Mouse (Mus musculus) embryonic facial prominence, embryonic 13.5 days (tissue): ENCODE results near the gene Galnt16. TPM values are rescaled to one million over a fixed set of nuclear protein-coding genes. Genes with fewer than 3 reads are reported as not detected.

Experiments used
- ATAC-seq: fragments of 200-750 bp; cut with Nextera tagmentation; 2 replicates; pipeline ENCODE4 v1.8.0; 2017; ENCODE audit warnings: low read depth; ENCODE audit not compliant: insufficient number of reproducible peaks, insufficient read depth, low FRiP score, low TSS enrichment
- H3K27ac ChIP-seq: fragments of 300-500 bp; sonication (generic); 2 replicates; pipeline ENCODE4 v1.5.1; 2015; ENCODE audit warnings: moderate library complexity, mild to moderate bottlenecking, inconsistent platforms
- H3K27me3 ChIP-seq: fragments of 300-500 bp; sonication (generic); 2 replicates; pipeline ENCODE4 v1.6.1; 2015; ENCODE audit warnings: mild to moderate bottlenecking, inconsistent platforms
- H3K36me3 ChIP-seq: fragments of 300-500 bp; sonication (generic); 2 replicates; pipeline ENCODE4 v1.6.1; 2015; ENCODE audit warnings: mild to moderate bottlenecking, inconsistent platforms
- H3K4me1 ChIP-seq: fragments of 300-500 bp; sonication (generic); 2 replicates; pipeline ENCODE4 v1.6.1; 2015; ENCODE audit warnings: inconsistent platforms
- H3K4me2 ChIP-seq: fragments of 300-500 bp; sonication (generic); 2 replicates; pipeline ENCODE4 v1.6.1; 2015; ENCODE audit warnings: moderate library complexity, mild to moderate bottlenecking, inconsistent platforms
- H3K4me3 ChIP-seq: fragments of 300-500 bp; sonication (generic); 2 replicates; pipeline ENCODE4 v1.5.1; 2015; ENCODE audit warnings: mild to moderate bottlenecking, inconsistent platforms
- H3K9ac ChIP-seq: fragments of 300-500 bp; sonication (generic); 2 replicates; pipeline ENCODE4 v1.6.1; 2015; ENCODE audit warnings: mild to moderate bottlenecking, inconsistent platforms
- H3K9me3 ChIP-seq: fragments of 300-500 bp; sonication (generic); 2 replicates; pipeline ENCODE4 v1.6.1; 2016; ENCODE audit warnings: inconsistent platforms
- WGBS: fragments of 180-500 bp; shearing (Covaris S2); methylation state at CpG from one replicate; pipeline ENCODE4 v1.1.7; 2015; ENCODE audit warnings: mixed read lengths; 5-methylcytosine and 5-hydroxymethylcytosine counted together
- polyA plus RNA-seq: library from polyadenylated mRNA; unstranded; fragments of >200 nt; fragmentation: Nextera tagmentation; extraction: Ambion mirVana; gene quantifications from 2 replicates; pipeline ENCODE4 v1.2.1, GENCODE M21; 2015

Gene Galnt16
- polyA plus RNA-seq, 1 experiment from 2014 or later: 12.2 TPM

- Histone ChIP-seq H3K27me3 (no peaks in the 10 kb centered on the region), H3K4me3 (no peak overlapping the region), H3K9me3 (no peaks in the 10 kb centered on the region), H3K9ac (no peak overlapping the region), H3K27ac (no peak overlapping the region), H3K4me1 (0 out of 2 replicates have a peak, but pooled peaks cover under 1% of the 10 kb centered on the region), H3K36me3 (no peaks in the 10 kb centered on the region), H3K4me2 (no peak overlapping the region)
- 31% methylated on average over 2 of the region's 2 CpGs for WGBS
- no peak for ATAC-seq
Measured at GRCm38 (mm10) chr12:80533876-80534275, 15.8 kb downstream of the Galnt16 start.

GRCm38 (mm10) chr12:80537313-80537712 lies 19.2 kb downstream of the Galnt16 start:
- ATAC-seq: no peak
- no peaks in the 10 kb centered on the region for H3K27me3 ChIP-seq
- no peaks in the 10 kb centered on the region for H3K4me1 ChIP-seq
- 92% methylated on average over 2 of the region's 2 CpGs for WGBS
- no peak overlapping the region for H3K4me3 ChIP-seq
- H3K9ac ChIP-seq: no peak overlapping the region
- H3K27ac ChIP-seq: no peak overlapping the region
- no peaks in the 10 kb centered on the region for H3K36me3 ChIP-seq
- no peaks in the 10 kb centered on the region for H3K9me3 ChIP-seq
- H3K4me2 ChIP-seq: no peak overlapping the region

DNA sequence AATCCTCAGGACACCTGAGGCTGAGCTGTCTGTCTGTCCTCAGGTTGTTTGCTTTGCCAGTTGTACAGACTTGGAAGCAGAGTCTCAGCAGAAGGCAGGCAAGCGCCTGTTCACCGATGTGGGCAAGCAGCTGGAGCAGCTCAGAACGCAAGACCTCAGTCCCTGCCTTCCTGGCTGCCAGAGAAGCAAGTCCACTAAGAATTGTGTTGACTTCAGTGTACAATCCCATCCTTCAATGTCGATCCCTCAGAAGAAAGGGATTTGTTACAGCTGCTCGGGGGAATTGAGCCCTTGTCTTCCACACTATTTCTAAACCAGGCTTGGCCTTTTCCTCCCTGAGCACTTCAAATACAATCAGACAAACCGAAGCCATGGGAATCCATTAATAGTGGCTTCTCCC lies 20.2 kb downstream of the Galnt16 start:
- ATAC-seq: no peak
- no peaks in the 10 kb centered on the region for H3K36me3 ChIP-seq
- no peaks in the 10 kb centered on the region for H3K27me3 ChIP-seq
- H3K4me3 ChIP-seq: no peak overlapping the region
- 71% methylated on average over 6 of the region's 6 CpGs for WGBS
- H3K4me2 ChIP-seq: no peak overlapping the region
- H3K27ac ChIP-seq: no peak overlapping the region
- no peaks in the 10 kb centered on the region for H3K9me3 ChIP-seq
- no peak overlapping the region for H3K9ac ChIP-seq
- H3K4me1 ChIP-seq: no peaks in the 10 kb centered on the region

DNA sequence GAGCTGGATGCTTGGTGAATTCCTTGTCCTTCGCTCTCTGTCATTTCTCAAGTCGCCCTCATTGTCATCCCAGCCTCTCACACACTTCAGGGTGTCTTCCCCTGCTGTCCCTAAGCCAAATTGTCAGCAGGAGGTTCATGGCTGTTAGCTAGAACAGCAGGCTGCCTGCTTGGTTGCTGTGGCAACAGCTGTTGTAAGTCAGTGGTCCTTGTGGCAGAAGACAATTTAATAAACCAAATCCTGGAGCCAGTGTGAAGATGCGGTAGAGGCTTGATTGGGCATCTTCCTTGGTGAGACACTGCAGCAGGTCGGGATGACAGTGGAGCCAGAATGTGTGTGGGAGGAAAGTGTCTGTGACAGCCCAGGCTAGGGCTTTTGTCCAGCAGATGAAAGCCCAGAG lies 27.2 kb downstream of the Galnt16 start:
- Histone ChIP-seq H3K4me3 (no peak overlapping the region), H3K9ac (no peak overlapping the region), H3K9me3 (no peaks in the 10 kb centered on the region), H3K27ac (no peak overlapping the region), H3K4me2 (no peak overlapping the region), H3K4me1 (peaks cover 3% of the 10 kb centered on the region; the same call in 1 of the 2 replicates), H3K27me3 (no peaks in the 10 kb centered on the region), H3K36me3 (no peaks in the 10 kb centered on the region)
- ATAC-seq: no peak
- WGBS: 16% methylated on average over 4 of the region's 4 CpGs

GRCm38 (mm10) chr12:80549646-80550045 lies 31.6 kb downstream of the Galnt16 start:
- Histone ChIP-seq H3K27me3 (no peaks in the 10 kb centered on the region), H3K27ac (no peak overlapping the region), H3K4me3 (no peak overlapping the region), H3K9ac (no peak overlapping the region), H3K4me2 (no peak overlapping the region), H3K4me1 (peaks cover 3% of the 10 kb centered on the region; the same call in 1 of the 2 replicates), H3K36me3 (no peaks in the 10 kb centered on the region), H3K9me3 (no peaks in the 10 kb centered on the region)
- no peak for ATAC-seq
- WGBS: 74% methylated on average over 11 of the region's 11 CpGs

DNA sequence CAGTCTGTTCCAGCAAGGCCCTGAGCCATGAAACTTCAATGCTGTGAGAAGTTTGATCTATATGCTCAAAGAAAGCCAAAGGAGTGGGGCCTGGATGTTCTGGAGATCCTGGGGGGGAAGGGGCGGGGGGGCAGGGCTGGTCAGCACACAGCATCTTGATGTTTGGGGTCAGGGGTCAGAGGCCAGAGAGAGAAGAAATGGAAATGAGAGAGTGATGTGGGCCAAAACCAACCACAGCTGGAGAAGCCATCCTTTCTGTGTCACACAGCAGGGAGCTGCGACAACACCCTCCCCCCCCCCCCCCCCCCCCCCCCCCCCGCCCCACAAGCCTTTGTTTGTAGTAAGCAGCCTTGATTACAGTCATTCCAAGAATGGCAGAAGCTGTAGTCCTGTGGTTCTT lies 35.1 kb downstream of the Galnt16 start:
- 9% methylated on average over 3 of the region's 3 CpGs for WGBS
- no peak overlapping the region for H3K9ac ChIP-seq
- H3K4me3 ChIP-seq: no peak overlapping the region
- H3K4me1 ChIP-seq: no peaks in the 10 kb centered on the region; the same call in 1 of the 2 replicates
- no peak for ATAC-seq
- H3K4me2 ChIP-seq: no peak overlapping the region
- no peaks in the 10 kb centered on the region for H3K36me3 ChIP-seq
- H3K27ac ChIP-seq: no peak overlapping the region
- H3K27me3 ChIP-seq: no peaks in the 10 kb centered on the region
- no peaks in the 10 kb centered on the region for H3K9me3 ChIP-seq

DNA sequence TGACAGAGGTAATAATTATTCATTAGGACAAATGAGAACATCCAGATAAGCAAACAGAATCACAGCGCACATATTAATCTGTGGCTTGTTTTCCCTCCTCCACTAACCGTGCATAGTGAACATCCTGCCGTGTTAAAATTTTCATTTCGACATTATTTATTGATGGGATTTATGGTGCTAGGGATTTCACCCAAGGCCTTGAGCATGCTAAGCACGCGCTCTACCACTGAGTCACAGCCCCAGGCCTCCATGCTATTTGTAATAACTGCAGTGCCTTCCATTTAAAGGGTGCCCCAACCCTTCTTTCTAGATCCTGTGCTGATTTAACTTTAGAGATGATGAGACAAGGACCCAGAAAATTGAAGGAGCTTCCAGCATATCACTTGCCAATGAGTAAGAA lies 36.2 kb downstream of the Galnt16 start:
- H3K4me2 ChIP-seq: no peak overlapping the region
- no peak for ATAC-seq
- no peaks in the 10 kb centered on the region for H3K4me1 ChIP-seq
- H3K36me3 ChIP-seq: no peaks in the 10 kb centered on the region
- H3K9me3 ChIP-seq: no peaks in the 10 kb centered on the region
- H3K27ac ChIP-seq: no peak overlapping the region
- H3K27me3 ChIP-seq: no peaks in the 10 kb centered on the region
- no peak overlapping the region for H3K9ac ChIP-seq
- WGBS: 93% methylated on average over 6 of the region's 6 CpGs
- no peak overlapping the region for H3K4me3 ChIP-seq

DNA sequence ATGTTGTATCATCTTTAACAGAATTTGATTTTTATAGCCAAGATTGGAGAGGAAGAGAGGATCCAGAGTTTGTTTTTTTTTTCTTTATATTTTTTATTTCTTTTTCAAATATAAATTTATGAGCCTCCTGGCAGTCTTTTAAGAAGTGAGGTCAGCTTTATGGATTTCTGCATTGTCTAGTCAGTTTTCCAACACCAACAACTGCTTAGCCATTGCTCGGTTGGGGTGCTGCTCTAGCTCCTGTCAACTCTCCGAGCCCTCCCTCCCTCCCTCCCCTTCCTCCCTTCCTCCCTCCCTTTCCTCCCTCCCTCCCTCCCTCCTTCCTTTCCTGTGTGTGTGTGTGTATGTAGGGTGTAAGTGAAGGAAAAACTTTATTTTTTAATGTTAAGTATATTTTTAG lies 43.8 kb downstream of the Galnt16 start:
- H3K4me2 ChIP-seq: no peak overlapping the region
- H3K4me1 ChIP-seq: peaks cover 10% of the 10 kb centered on the region
- no peak overlapping the region for H3K27ac ChIP-seq
- no peaks in the 10 kb centered on the region for H3K36me3 ChIP-seq
- H3K27me3 ChIP-seq: no peaks in the 10 kb centered on the region
- H3K9ac ChIP-seq: no peak overlapping the region
- H3K9me3 ChIP-seq: no peaks in the 10 kb centered on the region
- H3K4me3 ChIP-seq: no peak overlapping the region
- WGBS: 20% methylated on average over 2 of the region's 2 CpGs
- ATAC-seq: no peak

GRCm38 (mm10) chr12:80562793-80563192 lies 44.7 kb downstream of the Galnt16 start:
- Histone ChIP-seq H3K4me3 (no peak overlapping the region), H3K9ac (no peak overlapping the region), H3K9me3 (no peaks in the 10 kb centered on the region), H3K27ac (no peak overlapping the region), H3K4me2 (no peak overlapping the region), H3K4me1 (peaks cover 19% of the 10 kb centered on the region), H3K27me3 (no peaks in the 10 kb centered on the region), H3K36me3 (no peaks in the 10 kb centered on the region)
- WGBS: 60% methylated on average over 5 of the region's 5 CpGs
- ATAC-seq: no peak

DNA sequence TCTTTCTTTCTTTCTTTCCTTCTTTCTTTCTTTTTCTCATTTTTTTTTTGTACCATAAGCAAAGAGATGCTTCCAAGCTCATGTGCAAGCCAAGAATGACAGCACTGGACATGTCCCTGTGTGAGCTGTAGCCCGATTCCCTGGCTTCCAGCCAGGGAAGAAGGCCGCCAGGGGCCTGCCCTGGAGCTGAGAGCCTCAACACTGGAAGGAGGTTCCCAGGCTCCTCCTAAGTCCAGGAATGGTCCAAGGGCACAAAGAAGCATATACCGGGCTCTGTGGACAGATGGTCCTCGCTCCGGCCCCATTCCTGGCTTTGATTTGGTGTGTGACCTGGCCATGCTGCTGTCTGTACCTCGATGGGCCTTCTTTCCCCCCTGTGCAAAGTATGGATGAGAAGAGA lies 46.9 kb downstream of the Galnt16 start:
- Histone ChIP-seq H3K27ac (no peak overlapping the region), H3K4me3 (no peak overlapping the region), H3K9ac (no peak overlapping the region), H3K4me2 (no peak overlapping the region), H3K9me3 (no peaks in the 10 kb centered on the region), H3K27me3 (no peaks in the 10 kb centered on the region), H3K4me1 (peaks cover 19% of the 10 kb centered on the region), H3K36me3 (no peaks in the 10 kb centered on the region)
- no peak for ATAC-seq
- WGBS: 79% methylated on average over 6 of the region's 6 CpGs

- 55% methylated on average over 2 of the region's 2 CpGs for WGBS
- ATAC-seq: no peak
- Histone ChIP-seq H3K27me3 (no peaks in the 10 kb centered on the region), H3K4me1 (peaks cover 19% of the 10 kb centered on the region), H3K4me2 (no peak overlapping the region), H3K27ac (no peak overlapping the region), H3K36me3 (no peaks in the 10 kb centered on the region), H3K4me3 (no peak overlapping the region), H3K9ac (no peak overlapping the region), H3K9me3 (no peaks in the 10 kb centered on the region)
Measured at GRCm38 (mm10) chr12:80565793-80566192, 47.7 kb downstream of the Galnt16 start.

GRCm38 (mm10) chr12:80566502-80566901 lies 48.4 kb downstream of the Galnt16 start:
- Histone ChIP-seq H3K9ac (no peak overlapping the region), H3K4me2 (no peak overlapping the region), H3K36me3 (no peaks in the 10 kb centered on the region), H3K4me1 (peaks cover 19% of the 10 kb centered on the region), H3K27ac (no peak overlapping the region), H3K4me3 (no peak overlapping the region), H3K27me3 (no peaks in the 10 kb centered on the region), H3K9me3 (no peaks in the 10 kb centered on the region)
- no peak for ATAC-seq
- WGBS: 23% methylated on average over 4 of the region's 4 CpGs

DNA sequence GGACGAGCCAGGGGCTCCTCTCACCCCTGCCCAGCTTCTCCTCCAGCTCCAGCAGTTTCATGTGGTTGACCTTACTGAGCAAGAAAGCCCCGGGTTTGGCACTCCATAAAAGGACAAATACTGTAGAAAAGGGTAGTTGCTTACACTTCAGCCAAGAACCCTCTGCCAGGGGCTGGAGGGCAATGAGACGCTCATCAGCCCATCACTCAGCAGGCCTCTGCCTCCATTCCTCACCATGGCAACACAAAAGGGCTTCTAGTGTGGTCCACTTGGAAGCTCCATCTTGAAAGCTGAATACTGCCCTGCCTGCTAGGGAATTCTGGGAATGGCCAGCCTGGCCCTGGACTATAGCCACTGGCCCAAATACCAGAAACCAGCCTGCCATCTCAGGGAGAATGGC lies 49.3 kb downstream of the Galnt16 start:
- Histone ChIP-seq H3K36me3 (no peaks in the 10 kb centered on the region), H3K4me2 (no peak overlapping the region), H3K27ac (0 out of 2 replicates have a peak overlapping the region, but pooled peaks have one; percentile 5), H3K4me1 (peaks cover 19% of the 10 kb centered on the region), H3K9ac (0 out of 2 replicates have a peak overlapping the region, but pooled peaks have one; percentile 12), H3K9me3 (no peaks in the 10 kb centered on the region), H3K4me3 (no peak overlapping the region), H3K27me3 (no peaks in the 10 kb centered on the region)
- ATAC-seq: no peak
- WGBS: 33% methylated on average over 3 of the region's 3 CpGs
